Mouse (Mus musculus) natural killer cell, adult 2 months (primary cell): Measurements from ENCODE around the gene Eef1akmt2.

Source experiments
- DNase-seq, 2 experiments: peaks; one replicate each; pipeline ENCODE4 v3.0.0; 2022; ENCODE audit warnings: low spot score in 2 of 2

Eef1akmt2 gene

DNA sequence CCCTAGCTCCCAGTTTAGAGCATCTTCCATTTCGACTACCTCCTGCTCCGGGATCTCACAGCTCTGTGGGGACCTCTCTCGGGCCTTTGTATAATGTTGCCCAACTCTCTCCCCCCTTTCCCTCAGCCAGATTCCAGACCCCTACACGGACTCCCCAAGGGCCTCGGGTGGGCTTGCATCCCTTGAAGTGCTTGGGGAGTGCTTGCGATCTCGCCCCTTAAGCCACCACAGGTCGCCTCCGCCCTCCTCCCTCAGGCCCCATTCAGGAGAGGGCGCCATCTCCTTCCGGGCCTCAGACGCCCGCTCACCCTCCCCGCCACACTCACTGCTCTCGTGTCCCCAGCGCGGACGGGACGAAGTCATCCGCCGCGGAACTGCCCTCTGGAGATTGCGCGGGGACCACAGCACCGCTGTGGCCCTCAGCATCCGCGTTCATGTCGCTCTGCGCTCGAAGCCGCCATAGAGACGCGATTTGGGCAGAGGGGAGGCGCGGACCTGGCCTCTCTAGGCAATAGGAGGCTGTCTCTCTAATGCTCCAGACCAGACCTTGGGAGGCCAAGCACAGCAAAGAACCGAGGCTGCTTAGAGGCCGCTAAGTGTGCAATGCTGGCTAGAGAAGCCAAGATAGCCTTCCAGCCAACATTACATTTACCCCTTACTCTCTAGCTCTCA is at the start of gene Eef1akmt2:
Gene Eef1akmt2 (minus strand): TSS at position 501 of the 672 bp plus-strand sequence.
- DNase-seq, result peak; percentile 82 to 85

DNA sequence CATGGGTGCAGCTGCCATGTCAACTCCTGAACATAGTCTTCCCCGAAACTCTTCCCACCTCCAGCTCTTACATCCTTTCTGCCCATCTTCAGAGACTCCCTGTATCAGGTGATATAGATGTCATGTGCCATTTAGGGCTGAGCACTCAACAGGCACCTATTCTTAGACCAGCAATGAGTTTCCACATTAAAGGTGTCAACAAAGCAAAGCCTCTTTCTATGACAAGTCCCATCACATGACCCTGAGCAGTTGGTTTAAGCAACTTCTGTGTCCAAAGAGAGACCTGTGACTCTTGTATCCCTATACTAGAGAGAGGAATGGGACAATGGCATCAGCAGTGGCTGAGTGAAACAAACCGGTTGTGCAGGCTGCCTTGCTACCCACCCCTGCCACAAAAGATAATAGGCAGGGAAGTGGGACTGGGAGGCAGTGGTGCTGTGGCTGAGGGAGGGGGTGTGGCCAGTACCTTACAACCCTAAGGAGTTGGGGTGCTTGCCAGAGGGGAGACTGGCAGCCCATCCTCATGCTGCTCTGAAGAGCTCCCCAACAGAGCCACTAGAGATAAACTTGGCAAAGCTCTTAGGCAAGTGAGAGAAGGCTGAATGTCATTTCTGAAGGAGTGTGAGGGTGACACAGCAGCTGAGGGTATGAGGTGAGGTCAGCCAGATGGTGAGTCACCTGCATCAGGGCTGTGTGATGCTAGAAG is 48.5 kb upstream of the Eef1akmt2 start:
- no peak for DNase-seq

GRCm38 (mm10) chr7:132898234-132898633 is 45.8 kb upstream of the Eef1akmt2 start:
- DNase-seq, result peak; percentile 20 to 43

- DNase-seq, result no peak
Measured at GRCm38 (mm10) chr7:132897258-132897657, 44.8 kb upstream of the Eef1akmt2 start.

DNA sequence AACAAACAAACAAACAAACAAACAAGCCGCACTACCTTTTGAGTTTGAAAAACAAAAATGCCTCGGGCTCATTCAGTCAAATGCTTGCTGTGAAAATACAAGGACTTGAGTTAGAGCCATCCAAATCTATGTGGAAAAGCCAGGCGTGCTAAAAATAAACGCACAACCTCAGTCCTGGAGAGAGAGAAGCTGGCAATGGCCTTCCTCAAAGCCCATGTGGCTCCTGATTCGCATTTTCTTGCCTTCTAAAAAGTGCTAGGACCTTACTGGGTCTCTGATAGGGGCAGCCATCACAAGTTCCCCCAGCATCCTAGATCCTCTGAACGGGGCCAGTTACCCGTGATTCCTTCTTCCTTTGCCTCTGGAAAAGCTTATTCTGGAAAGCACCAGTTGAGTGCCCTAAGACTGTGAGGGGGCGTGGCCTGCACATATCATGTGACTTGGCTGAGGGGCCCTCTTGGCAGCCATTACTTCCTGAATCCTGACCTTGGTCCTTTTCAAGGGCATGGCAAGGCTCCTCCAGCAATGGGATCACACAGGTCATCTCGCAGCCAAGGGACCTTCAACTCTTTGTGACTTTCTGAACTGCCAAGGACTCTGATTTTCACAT is 43.8 kb upstream of the Eef1akmt2 start:
- DNase-seq, result no peak

DNA sequence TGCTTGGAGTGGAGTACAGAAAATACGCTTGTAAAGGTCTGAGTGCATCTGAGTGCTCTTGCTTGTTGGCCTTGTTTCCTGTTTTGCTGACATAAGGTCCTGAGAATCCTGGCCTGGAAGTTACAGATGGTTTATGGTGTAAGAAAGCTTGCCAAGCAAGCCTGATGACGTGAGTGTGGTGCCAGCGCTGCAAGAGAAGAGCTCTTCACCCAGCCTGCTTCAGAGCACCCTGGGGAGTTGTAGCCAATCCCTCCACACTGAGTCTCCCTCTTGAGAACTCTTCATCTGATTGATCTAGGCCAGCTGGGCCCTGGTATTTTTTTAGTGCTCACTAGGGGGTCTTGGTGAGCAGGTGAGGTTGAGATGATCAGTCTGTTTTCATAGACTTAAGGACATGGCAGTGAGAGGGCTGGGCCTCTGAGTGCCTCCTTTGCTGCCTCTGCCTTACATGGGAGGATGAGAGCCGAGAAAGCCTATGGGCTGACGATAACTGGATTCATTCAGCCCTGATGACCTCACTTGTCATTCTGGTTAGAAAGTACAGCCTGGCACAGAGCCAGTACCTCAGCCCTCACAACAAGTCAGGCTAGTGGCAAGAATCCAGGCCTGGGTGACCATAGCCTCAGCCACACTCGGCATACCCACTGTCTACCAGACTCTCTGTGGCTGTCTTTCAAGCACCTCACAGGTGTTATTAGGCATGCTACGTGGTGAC is 42.5 kb upstream of the Eef1akmt2 start:
- DNase-seq, result no peak

DNA sequence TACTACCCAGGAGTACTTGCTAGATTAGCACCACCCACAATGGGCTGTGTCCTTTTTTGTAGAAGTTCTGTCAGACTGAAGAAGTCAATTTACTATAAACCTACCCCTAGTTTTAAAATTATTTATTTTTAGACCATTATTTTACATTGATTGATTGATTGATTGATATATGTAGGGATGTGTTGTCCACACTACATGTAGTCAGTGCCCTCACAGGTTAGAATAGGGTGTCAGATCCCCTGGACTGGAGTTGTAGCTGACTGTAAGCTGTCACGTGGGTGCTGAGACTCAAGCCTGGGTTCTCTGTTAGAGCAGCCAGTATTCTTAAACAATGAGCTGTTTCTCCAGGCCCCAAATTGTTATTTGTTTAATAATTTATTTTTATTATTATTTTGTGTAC is 40.9 kb upstream of the Eef1akmt2 start:
- DNase-seq, result no peak

- no peak for DNase-seq
Measured at GRCm38 (mm10) chr7:132892806-132893205, 40.3 kb upstream of the Eef1akmt2 start.

DNA sequence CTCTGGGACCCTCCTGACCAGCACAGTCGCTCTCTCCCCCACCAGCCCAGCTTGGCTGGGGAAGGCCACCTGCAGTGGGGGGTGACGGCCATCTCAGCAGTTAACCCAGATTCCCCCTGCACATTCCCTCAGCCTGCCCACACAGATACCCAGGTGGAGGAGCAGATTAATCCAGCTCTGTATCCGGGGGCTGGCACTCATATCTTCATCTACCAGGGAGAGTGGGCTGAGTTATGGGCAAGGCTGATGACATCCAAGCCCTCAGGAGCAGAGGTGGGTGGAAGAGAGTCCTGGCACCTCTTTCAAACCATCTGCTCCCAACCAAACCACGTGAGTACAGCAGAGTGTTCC is 39.8 kb upstream of the Eef1akmt2 start:
- no peak for DNase-seq

GRCm38 (mm10) chr7:132891561-132892310 is 39.3 kb upstream of the Eef1akmt2 start:
- DNase-seq, result no peak

- no peak for DNase-seq
Measured at GRCm38 (mm10) chr7:132890201-132890600, 37.7 kb upstream of the Eef1akmt2 start.

GRCm38 (mm10) chr7:132889691-132890090 is 37.2 kb upstream of the Eef1akmt2 start:
- DNase-seq, result no peak

DNA sequence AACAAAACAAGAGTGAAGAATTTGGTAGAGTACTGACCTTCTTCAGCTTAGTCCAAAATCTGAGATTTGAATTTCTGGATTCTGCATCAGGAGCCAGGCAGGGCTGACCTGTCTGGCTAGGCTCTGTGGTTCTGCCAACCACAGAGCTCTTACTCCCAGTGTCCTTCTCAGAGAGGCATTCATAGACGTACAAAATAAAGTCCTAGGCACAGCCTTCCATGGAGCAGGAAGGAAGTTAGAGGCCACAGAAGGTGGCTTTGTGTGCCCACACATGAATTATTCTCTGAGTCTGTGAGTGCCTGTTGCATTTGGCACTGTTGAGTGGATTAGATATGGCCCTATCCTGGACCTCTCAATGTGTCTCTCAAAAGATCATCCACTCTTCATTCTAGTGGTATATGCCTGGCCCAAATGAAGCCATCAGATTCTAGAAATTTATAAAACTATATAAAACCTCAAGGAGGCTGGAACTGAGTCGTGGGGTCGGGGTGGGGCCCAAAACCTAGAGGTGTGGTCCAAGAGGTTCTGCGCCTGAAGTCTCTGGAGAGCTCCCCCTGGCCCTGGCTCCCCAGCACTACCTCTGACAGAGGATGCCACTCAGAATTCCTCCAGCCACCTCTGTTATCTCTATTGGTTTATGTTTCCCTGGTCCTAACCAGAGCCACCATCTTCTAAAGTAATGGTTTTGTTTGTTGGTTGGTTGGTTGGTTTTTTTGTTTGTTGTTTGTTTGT is 36.2 kb upstream of the Eef1akmt2 start:
- DNase-seq, result no peak

GRCm38 (mm10) chr7:132888052-132888451 is 35.6 kb upstream of the Eef1akmt2 start:
- no peak for DNase-seq

GRCm38 (mm10) chr7:132887019-132887804 is 34.7 kb upstream of the Eef1akmt2 start:
- DNase-seq, result no peak

DNA sequence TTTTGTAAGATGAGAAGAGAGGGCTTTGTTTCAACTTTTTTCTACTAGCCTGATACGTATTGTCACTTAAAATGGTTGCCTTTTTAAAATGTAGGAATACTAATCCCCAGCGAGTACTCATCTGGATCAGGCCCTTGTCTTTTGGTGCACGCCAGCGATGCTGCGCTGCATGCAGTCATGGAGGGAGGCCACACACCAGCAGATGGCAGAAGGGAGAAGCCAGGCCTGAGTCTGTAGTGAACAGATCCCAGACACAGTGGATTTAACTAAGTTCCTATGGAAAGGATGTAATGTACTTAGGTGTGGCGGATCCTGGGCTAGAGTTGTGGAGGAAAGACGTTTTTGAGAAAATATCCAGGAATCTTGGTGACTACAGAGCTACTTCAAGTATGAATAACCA is 31.6 kb upstream of the Eef1akmt2 start:
- DNase-seq, result no peak

GRCm38 (mm10) chr7:132882343-132882742 is 29.9 kb upstream of the Eef1akmt2 start:
- DNase-seq, result peak in 1 of 2 experiments; percentile 20

GRCm38 (mm10) chr7:132880276-132880675 is 27.8 kb upstream of the Eef1akmt2 start:
- DNase-seq, result no peak

GRCm38 (mm10) chr7:132875391-132876086 is 23.1 kb upstream of the Eef1akmt2 start:
- DNase-seq, result no peak

GRCm38 (mm10) chr7:132873043-132873442 is 20.6 kb upstream of the Eef1akmt2 start:
- no peak for DNase-seq
